Mouse (Mus musculus): ENCODE results near the gene Thbs2. TPM values are rescaled to one million over a fixed set of nuclear protein-coding genes. Genes with fewer than 3 reads are reported as not detected.

Gene Thbs2
- polyA plus RNA-seq (2021; fragmentation: Nextera tagmentation): 1.3 and 1.6 TPM in 2 replicates
- long read RNA-seq, experiment 1, partial matches to known transcripts: 2 of 2 reads
- long read RNA-seq, experiment 1, other reads (novel, unspliced or antisense): 0 of 2 reads
- long read RNA-seq, experiment 2, full-length matches to known transcripts: 4 of 11 reads
- long read RNA-seq, experiment 2, partial matches to known transcripts: 3 of 11 reads
- long read RNA-seq, experiment 2, other reads (novel, unspliced or antisense): 4 of 11 reads

DNA sequence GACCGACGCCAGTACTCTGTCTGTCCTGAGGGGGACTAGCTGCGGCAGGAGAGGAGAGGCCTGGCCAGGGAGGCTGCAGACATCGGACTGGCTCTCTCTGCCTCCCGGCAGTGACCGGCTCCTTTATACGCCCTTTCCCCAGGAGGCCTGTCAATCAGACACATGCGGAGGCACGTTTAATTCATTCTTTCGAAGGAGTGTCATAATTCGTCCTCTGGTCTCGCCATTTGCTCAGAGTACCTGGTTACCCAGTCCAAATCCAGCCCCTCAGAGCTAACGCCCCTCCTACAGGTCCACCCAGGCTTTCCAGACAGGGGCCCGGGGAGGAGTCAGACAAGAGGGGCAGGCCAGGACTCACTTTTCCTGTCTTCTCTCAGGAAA is at the start of gene Thbs2:
TSS of gene Thbs2 (minus strand) at position 242 of the 381 bp plus-strand sequence.

Other genes with a start within 250 kb of the Thbs2 start
- gene Wdr27, start 248.9 kb upstream of the Thbs2 start, polyA plus RNA-seq (2021; fragmentation: Nextera tagmentation): 11.3 and 13.9 TPM in 2 replicates
- gene 1600012H06Rik, start 248.9 kb upstream of the Thbs2 start, polyA plus RNA-seq (2021; fragmentation: Nextera tagmentation): 12.7 and 13.3 TPM in 2 replicates